Mouse (Mus musculus) left cerebral cortex, postnatal 36 days (tissue): ENCODE data around the gene Foxs1. TPM values are rescaled to one million over a fixed set of nuclear protein-coding genes. Genes with fewer than 3 reads are reported as not detected.

Source experiments
- DNase-seq, 2 experiments: peaks; one replicate each; pipeline ENCODE4 v3.0.0; 2021 to 2022; ENCODE audit warnings: low spot score in 2 of 2, mixed read lengths in 1 of 2
- intact Hi-C: fragments of 180-260 bp; cut with DNase I; formaldehyde crosslinking; loops from one replicate; pipeline ENCODE4 v1.15.1; 2025
- total RNA-seq, 2 experiments: library from RNA; stranded (reverse); gene quantifications; 2 replicates each; pipeline ENCODE4 v1.2.3; 2021

The Foxs1 gene
- total RNA-seq, 2 experiments from 2014 or later = 0.49 to 0.50 TPM

GRCm38 (mm10) chr2:152930276-152930675, 2.7 kb downstream of the Foxs1 start:
- intact Hi-C loops = no loop called here
- no peak for DNase-seq

GRCm38 (mm10) chr2:152928988-152929370, 4.0 kb downstream of the Foxs1 start:
- DNase-seq = no peak
- intact Hi-C loops = no loop called here

- intact Hi-C loops = no loop called here
- no peak for DNase-seq
Observed at GRCm38 (mm10) chr2:152928219-152928987, 4.6 kb downstream of the Foxs1 start.

- no peak for DNase-seq
- intact Hi-C loops = no loop called here
Observed at GRCm38 (mm10) chr2:152927371-152927770, 5.6 kb downstream of the Foxs1 start.

DNA sequence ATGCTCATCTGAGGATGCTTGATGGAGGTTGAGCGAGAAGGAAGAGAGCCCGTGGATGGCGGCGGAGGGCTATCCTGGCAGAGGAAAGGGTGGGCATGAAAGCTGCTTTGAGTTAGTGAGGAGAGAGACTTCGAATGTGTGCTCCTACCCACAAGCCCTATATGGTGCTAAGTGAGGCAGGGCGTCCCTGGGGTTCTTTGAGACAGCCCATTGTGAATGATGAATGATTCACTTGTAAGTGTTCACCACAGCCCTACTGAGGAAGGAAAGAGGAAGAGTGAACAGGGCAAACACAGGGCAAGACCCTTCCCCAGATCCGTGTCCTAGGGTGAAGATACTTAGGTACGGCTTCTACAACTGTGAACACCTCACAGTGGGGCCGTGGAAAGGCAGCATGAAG, 6.1 kb downstream of the Foxs1 start:
- no peak for DNase-seq

DNA sequence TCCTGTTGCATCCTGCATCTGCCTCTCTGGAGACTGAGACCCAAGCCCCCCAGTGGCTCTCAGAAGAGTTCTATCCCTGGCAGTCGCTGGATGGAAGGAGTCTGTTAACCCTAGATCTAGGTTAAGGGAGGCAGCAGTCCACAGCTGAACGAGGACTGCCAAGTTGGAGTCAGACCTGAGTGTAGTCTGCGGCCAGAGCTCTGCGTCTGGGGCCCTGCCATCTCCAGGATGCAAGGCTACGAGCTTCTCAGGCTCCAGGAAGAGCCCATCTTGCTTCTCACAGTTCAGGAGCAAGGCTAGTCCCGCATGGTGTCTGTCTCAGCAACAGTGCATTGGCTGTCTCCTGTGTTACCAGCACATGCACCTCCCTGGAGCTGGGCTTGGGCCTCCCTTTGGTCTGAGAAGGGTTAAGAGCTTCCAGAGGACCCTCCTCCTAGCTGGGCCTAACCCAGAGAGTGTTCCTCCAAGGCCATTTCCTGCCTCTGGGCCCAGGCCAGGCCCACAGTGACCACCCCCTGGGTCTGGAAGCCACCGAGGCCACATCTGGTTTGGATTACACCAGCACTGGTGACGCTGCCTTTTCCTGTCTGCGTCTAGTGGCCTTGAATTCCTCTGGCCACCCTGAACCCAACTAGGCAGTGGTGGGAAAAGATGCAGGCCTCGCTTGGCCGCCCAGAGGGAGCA, 7.7 kb downstream of the Foxs1 start:
- no peak for DNase-seq
- intact Hi-C loops = no loop called here

More for the DNA sequence above, 6.1 kb downstream of the Foxs1 start:
- intact Hi-C loops = no loop called here

DNA sequence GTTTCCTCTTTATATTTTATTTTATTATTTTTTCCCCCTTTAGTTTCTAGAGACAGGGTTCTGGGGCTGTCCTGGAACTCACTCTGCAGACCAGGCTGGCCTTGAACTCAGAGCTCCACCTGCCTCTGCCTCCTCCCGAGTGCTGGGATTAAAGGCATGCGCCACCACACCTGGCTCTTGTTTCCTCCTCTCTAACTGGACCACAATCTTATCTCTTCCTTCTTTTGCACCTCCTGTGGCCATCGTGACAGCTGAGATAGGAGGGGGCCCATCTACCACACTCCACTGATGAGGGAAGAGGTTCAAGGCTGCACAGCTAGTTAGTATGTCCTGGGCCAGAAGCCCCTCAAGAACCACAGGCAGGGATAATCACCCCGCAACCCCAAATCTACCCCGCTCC, 8.5 kb downstream of the Foxs1 start:
- intact Hi-C loops = no loop called here
- no peak for DNase-seq

DNA sequence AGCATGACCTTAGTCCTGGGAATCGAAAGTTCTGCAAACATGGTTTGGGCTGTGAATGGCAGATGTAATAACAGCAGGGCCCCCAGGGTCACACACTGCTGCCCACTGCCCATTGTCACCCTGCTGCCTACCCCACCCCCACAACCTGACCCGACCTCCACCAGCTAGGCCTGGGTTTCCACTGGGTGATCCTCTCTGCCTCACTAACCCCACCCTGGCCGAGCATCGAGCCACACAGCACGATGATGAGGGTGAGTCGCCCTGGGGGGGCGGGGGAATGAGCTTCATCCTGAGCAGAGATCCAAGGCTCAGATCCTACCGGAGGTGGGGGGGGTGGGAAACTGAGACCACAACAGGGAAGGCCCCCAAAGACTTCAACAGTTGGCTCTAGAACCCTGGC, 8.9 kb downstream of the Foxs1 start:
- no peak for DNase-seq
- intact Hi-C loops = no loop called here

- no peak for DNase-seq
- intact Hi-C loops = no loop called here
Observed at GRCm38 (mm10) chr2:152923621-152924020, 9.4 kb downstream of the Foxs1 start.

GRCm38 (mm10) chr2:152922376-152922775, 10.6 kb downstream of the Foxs1 start:
- no peak for DNase-seq
- intact Hi-C loops = no loop called here

- DNase-seq = no peak
- intact Hi-C loops = no loop called here
Observed at GRCm38 (mm10) chr2:152917671-152918070, 15.3 kb downstream of the Foxs1 start.

GRCm38 (mm10) chr2:152916111-152916510, 16.9 kb downstream of the Foxs1 start:
- intact Hi-C loops = no loop called here
- DNase-seq = no peak

DNA sequence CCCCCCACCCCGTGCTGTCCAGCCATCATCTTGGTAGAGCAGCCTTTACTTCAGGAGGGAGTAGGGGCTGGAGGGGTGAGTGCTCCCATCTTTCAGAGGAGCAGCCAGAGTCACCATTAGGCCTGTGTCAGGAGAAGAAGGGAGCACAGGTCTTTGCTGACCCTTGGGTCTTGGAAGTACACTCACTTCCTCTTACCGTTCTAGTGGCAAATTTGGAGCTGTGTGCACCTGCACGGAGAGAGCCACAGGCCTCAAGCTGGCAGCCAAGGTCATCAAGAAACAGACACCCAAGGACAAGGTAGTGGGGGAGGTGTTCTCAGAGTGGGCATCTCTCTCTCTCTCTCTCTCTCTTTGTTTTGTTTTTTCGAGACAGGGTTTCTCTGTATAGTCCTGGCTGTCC, 17.6 kb downstream of the Foxs1 start:
- intact Hi-C loops = loop anchor here (2.0 kb wide), 2 partner anchors 99 to 227 kb away; partner anchors contain the start of gene Pdrg1
- no peak for DNase-seq

GRCm38 (mm10) chr2:152914310-152915120, 18.5 kb downstream of the Foxs1 start:
- DNase-seq = peak; percentile 87 to 88
- intact Hi-C loops = loop anchor here (2.0 kb wide), 2 partner anchors 100 to 228 kb away; partner anchors contain the start of gene Pdrg1

- intact Hi-C loops = no loop called here
- no peak for DNase-seq
Observed at GRCm38 (mm10) chr2:152913471-152913870, 19.5 kb downstream of the Foxs1 start.

- intact Hi-C loops = no loop called here
- DNase-seq = no peak
Observed at GRCm38 (mm10) chr2:152911432-152911831, 21.6 kb downstream of the Foxs1 start.

DNA sequence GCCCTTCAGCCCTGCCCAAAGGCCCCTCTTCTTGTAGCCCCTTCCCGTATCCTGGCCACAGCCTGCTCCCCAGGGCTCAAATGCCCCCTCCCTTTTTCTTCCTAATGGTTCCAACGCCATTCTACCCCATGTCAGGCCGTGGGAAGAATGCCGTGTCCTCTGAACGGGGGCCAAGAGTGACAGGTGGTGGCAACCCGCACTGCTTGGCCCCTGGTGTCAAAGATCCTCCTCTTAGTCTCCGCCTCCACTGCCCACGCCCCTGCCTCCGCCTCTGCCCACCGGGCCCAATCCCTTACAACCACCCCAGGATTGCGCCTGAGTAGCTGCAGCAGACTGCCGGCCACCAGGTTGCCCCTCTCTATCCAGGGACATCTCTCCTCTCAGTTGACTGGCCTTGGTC, 22.0 kb downstream of the Foxs1 start, which contains the start of gene Mylk2:
Gene Mylk2 (plus strand): TSS at position 322 of the 400 bp plus-strand sequence.
- DNase-seq = no peak
- intact Hi-C loops = no loop called here

GRCm38 (mm10) chr2:152909848-152910247, 23.2 kb downstream of the Foxs1 start:
- intact Hi-C loops = no loop called here
- DNase-seq = no peak

- DNase-seq = no peak
- intact Hi-C loops = no loop called here
Observed at GRCm38 (mm10) chr2:152907114-152907943, 25.7 kb downstream of the Foxs1 start.
